Mouse (Mus musculus) neutrophil, adult 5-6 weeks (primary cell): ENCODE results near the gene Fam117b. TPM values are rescaled to one million over a fixed set of nuclear protein-coding genes. Genes with fewer than 3 reads are reported as not detected.
A peak's percentile ranks its signal among the peaks of the same experiment; 100 is the strongest.

Experiments used
- ATAC-seq: fragments of 151-379, 151-347 bp; 2 replicates; pipeline ENCODE4 v1.8.0; 2017; ENCODE audit warnings: mild to moderate bottlenecking, moderate TSS enrichment; ENCODE audit not compliant: insufficient number of reproducible peaks, poor library complexity, low FRiP score, severe bottlenecking; ENCODE audit errors: extremely low read depth
- total RNA-seq: library from RNA; stranded (forward); fragments of 200-1000 nt; gene quantifications from 2 replicates; pipeline ENCODE4 v1.2.3, GENCODE M21; 2017

The Fam117b gene
- total RNA-seq: 45.4 TPM in 2 replicates

GRCm38 (mm10) chr1:59912413-59913157 lies at the start of gene Fam117b:
Gene Fam117b (plus strand): TSS chr1:59913006.
- ATAC-seq: peak; percentile 91

GRCm38 (mm10) chr1:59868041-59868440 lies 44.8 kb upstream of the Fam117b start:
- no peak for ATAC-seq

- ATAC-seq: no peak
Observed at GRCm38 (mm10) chr1:59874023-59874422, 38.8 kb upstream of the Fam117b start.

GRCm38 (mm10) chr1:59878098-59878497 lies 34.7 kb upstream of the Fam117b start:
- no peak for ATAC-seq

GRCm38 (mm10) chr1:59883349-59884134 lies 29.3 kb upstream of the Fam117b start:
- ATAC-seq: peak; percentile 89

GRCm38 (mm10) chr1:59886899-59887298 lies 25.9 kb upstream of the Fam117b start:
- no peak for ATAC-seq

- ATAC-seq: no peak
Observed at GRCm38 (mm10) chr1:59888018-59888417, 24.8 kb upstream of the Fam117b start.

- ATAC-seq: no peak
Observed at GRCm38 (mm10) chr1:59891185-59891584, 21.6 kb upstream of the Fam117b start.

- ATAC-seq: no peak
Observed at GRCm38 (mm10) chr1:59892777-59893176, 20.0 kb upstream of the Fam117b start.

GRCm38 (mm10) chr1:59894025-59894424 lies 18.8 kb upstream of the Fam117b start:
- ATAC-seq: no peak

GRCm38 (mm10) chr1:59895456-59895855 lies 17.4 kb upstream of the Fam117b start:
- peak; percentile 51 for ATAC-seq

- no peak for ATAC-seq
Observed at GRCm38 (mm10) chr1:59897147-59897798, 15.5 kb upstream of the Fam117b start.

GRCm38 (mm10) chr1:59899679-59900078 lies 13.1 kb upstream of the Fam117b start:
- no peak for ATAC-seq

GRCm38 (mm10) chr1:59901082-59901876 lies 11.5 kb upstream of the Fam117b start:
- ATAC-seq: no peak

- no peak for ATAC-seq
Observed at GRCm38 (mm10) chr1:59902634-59903033, 10.2 kb upstream of the Fam117b start.

GRCm38 (mm10) chr1:59904630-59905295 lies 8.0 kb upstream of the Fam117b start:
- no peak for ATAC-seq

- ATAC-seq: no peak
Observed at GRCm38 (mm10) chr1:59905916-59906315, 6.9 kb upstream of the Fam117b start.

GRCm38 (mm10) chr1:59906819-59907521 lies 5.8 kb upstream of the Fam117b start:
- ATAC-seq: no peak
